Mouse (Mus musculus): ENCODE data around the gene Erp27. TPM values are rescaled to one million over a fixed set of nuclear protein-coding genes. Genes with fewer than 3 reads are reported as not detected.
"Not testable (repeated sequence)": the region's sequence is repeated elsewhere in the genome, so short reads cannot be mapped to it uniquely, and the experiment has no call there.

The Erp27 gene
- polyA plus RNA-seq (2015; fragmentation: Nextera tagmentation; extraction: Ambion mirVana): not detected in 2 replicates

- ATAC-seq (ENCODE audit: low FRiP score, low read depth): no peak
- no peaks in the 10 kb centered on the region for H3K4me1 ChIP-seq (replicated peaks)
- no peak within 1 kb of the TSS for H3K27ac ChIP-seq (replicated peaks)
- no peak within 1 kb of the TSS for H3K9ac ChIP-seq
- no peaks in the 10 kb centered on the region for H3K27me3 ChIP-seq
- WGBS: 88% methylated on average over 5 of the region's 5 CpGs
- no peaks in the 10 kb centered on the region for H3K36me3 ChIP-seq
- no peak within 1 kb of the TSS for H3K4me2 ChIP-seq
- H3K9me3 ChIP-seq: no peaks in the 10 kb centered on the region
- no peak within 1 kb of the TSS for H3K4me3 ChIP-seq
Measured at GRCm38 (mm10) chr6:136922080-136922479, at the start of gene Erp27. Erp27 (minus strand) TSS chr6:136922180.

- H3K9me3 ChIP-seq; H3K9ac ChIP-seq; H3K27ac ChIP-seq (replicated peaks); ATAC-seq (ENCODE audit: low FRiP score, low read depth); H3K4me2 ChIP-seq; H3K27me3 ChIP-seq; H3K36me3 ChIP-seq; H3K4me1 ChIP-seq (replicated peaks); H3K4me3 ChIP-seq: not testable (repeated sequence)
- WGBS: 51% methylated on average over 4 of the region's 4 CpGs
Measured at GRCm38 (mm10) chr6:136968877-136969276, 46.9 kb upstream of the Erp27 start.

- H3K27ac ChIP-seq (replicated peaks): no peak overlapping the region
- H3K9me3 ChIP-seq: no peaks in the 10 kb centered on the region
- 79% methylated on average over 4 of the region's 4 CpGs for WGBS
- no peak for ATAC-seq (ENCODE audit: low FRiP score, low read depth)
- no peak overlapping the region for H3K4me2 ChIP-seq
- H3K4me1 ChIP-seq (replicated peaks): no peaks in the 10 kb centered on the region
- H3K27me3 ChIP-seq: no peaks in the 10 kb centered on the region
- no peaks in the 10 kb centered on the region for H3K36me3 ChIP-seq
- no peak overlapping the region for H3K9ac ChIP-seq
- no peak overlapping the region for H3K4me3 ChIP-seq
Measured at GRCm38 (mm10) chr6:136967466-136967865, 45.5 kb upstream of the Erp27 start.

GRCm38 (mm10) chr6:136965912-136966311, 43.9 kb upstream of the Erp27 start:
- Histone ChIP-seq H3K4me2 (no peak overlapping the region), H3K4me1 (replicated peaks) (no peaks in the 10 kb centered on the region), H3K27ac (replicated peaks) (no peak overlapping the region), H3K4me3 (no peak overlapping the region), H3K36me3 (no peaks in the 10 kb centered on the region), H3K9ac (no peak overlapping the region), H3K27me3 (no peaks in the 10 kb centered on the region), H3K9me3 (no peaks in the 10 kb centered on the region)
- WGBS: 72% methylated on average over 10 of the region's 10 CpGs
- ATAC-seq (ENCODE audit: low FRiP score, low read depth): no peak

- no peaks in the 10 kb centered on the region for H3K36me3 ChIP-seq
- H3K9me3 ChIP-seq: no peaks in the 10 kb centered on the region
- no peak overlapping the region for H3K4me2 ChIP-seq
- WGBS: 70% methylated on average over 13 of the region's 13 CpGs
- no peaks in the 10 kb centered on the region for H3K27me3 ChIP-seq
- no peak for ATAC-seq (ENCODE audit: low FRiP score, low read depth)
- no peak overlapping the region for H3K27ac ChIP-seq (replicated peaks)
- no peak overlapping the region for H3K4me3 ChIP-seq
- no peak overlapping the region for H3K9ac ChIP-seq
- H3K4me1 ChIP-seq (replicated peaks): no peaks in the 10 kb centered on the region
Measured at GRCm38 (mm10) chr6:136964609-136965510, 42.9 kb upstream of the Erp27 start.

- H3K27me3 ChIP-seq: no peaks in the 10 kb centered on the region
- ATAC-seq (ENCODE audit: low FRiP score, low read depth): no peak
- no peak overlapping the region for H3K9ac ChIP-seq
Measured at GRCm38 (mm10) chr6:136962957-136963356, 41.0 kb upstream of the Erp27 start.

GRCm38 (mm10) chr6:136959131-136959530, 37.2 kb upstream of the Erp27 start:
- Histone ChIP-seq H3K9me3 (no peaks in the 10 kb centered on the region), H3K27me3 (no peaks in the 10 kb centered on the region), H3K36me3 (no peaks in the 10 kb centered on the region), H3K4me1 (replicated peaks) (no peaks in the 10 kb centered on the region), H3K27ac (replicated peaks) (no peak overlapping the region), H3K4me3 (no peak overlapping the region), H3K9ac (no peak overlapping the region), H3K4me2 (no peak overlapping the region)
- 73% methylated on average over 11 of the region's 11 CpGs for WGBS
- no peak for ATAC-seq (ENCODE audit: low FRiP score, low read depth)

More at GRCm38 (mm10) chr6:136962957-136963356, 41.0 kb upstream of the Erp27 start:
- H3K9me3 ChIP-seq: no peaks in the 10 kb centered on the region
- H3K4me2 ChIP-seq: no peak overlapping the region
- no peak overlapping the region for H3K27ac ChIP-seq (replicated peaks)
- no peaks in the 10 kb centered on the region for H3K36me3 ChIP-seq
- WGBS: 87% methylated on average over 11 of the region's 11 CpGs
- no peak overlapping the region for H3K4me3 ChIP-seq
- H3K4me1 ChIP-seq (replicated peaks): no peaks in the 10 kb centered on the region

GRCm38 (mm10) chr6:136957062-136957461, 35.1 kb upstream of the Erp27 start:
- WGBS: 42% methylated on average over 7 of the region's 7 CpGs

GRCm38 (mm10) chr6:136955240-136955639, 33.3 kb upstream of the Erp27 start:
- no peaks in the 10 kb centered on the region for H3K9me3 ChIP-seq
- no peaks in the 10 kb centered on the region for H3K36me3 ChIP-seq
- no peak overlapping the region for H3K9ac ChIP-seq
- H3K4me3 ChIP-seq: no peak overlapping the region
- no peak overlapping the region for H3K27ac ChIP-seq (replicated peaks)
- WGBS: 85% methylated on average over 3 of the region's 3 CpGs
- no peak for ATAC-seq (ENCODE audit: low FRiP score, low read depth)
- H3K27me3 ChIP-seq: no peaks in the 10 kb centered on the region
- no peak overlapping the region for H3K4me2 ChIP-seq
- H3K4me1 ChIP-seq (replicated peaks): no peaks in the 10 kb centered on the region

More at GRCm38 (mm10) chr6:136957062-136957461, 35.1 kb upstream of the Erp27 start:
- no peaks in the 10 kb centered on the region for H3K36me3 ChIP-seq
- ATAC-seq (ENCODE audit: low FRiP score, low read depth): no peak
- H3K27me3 ChIP-seq: no peaks in the 10 kb centered on the region
- no peak overlapping the region for H3K4me2 ChIP-seq
- no peak overlapping the region for H3K4me3 ChIP-seq
- H3K9ac ChIP-seq: no peak overlapping the region
- H3K27ac ChIP-seq (replicated peaks): no peak overlapping the region
- no peaks in the 10 kb centered on the region for H3K9me3 ChIP-seq
- H3K4me1 ChIP-seq (replicated peaks): no peaks in the 10 kb centered on the region

- Histone ChIP-seq H3K4me2 (no peak overlapping the region), H3K27ac (replicated peaks) (no peak overlapping the region), H3K4me3 (no peak overlapping the region), H3K36me3 (no peaks in the 10 kb centered on the region), H3K27me3 (no peaks in the 10 kb centered on the region), H3K9ac (no peak overlapping the region), H3K9me3 (no peaks in the 10 kb centered on the region), H3K4me1 (replicated peaks) (no peaks in the 10 kb centered on the region)
- no peak for ATAC-seq (ENCODE audit: low FRiP score, low read depth)
- WGBS: 93% methylated on average over 8 of the region's 8 CpGs
Measured at GRCm38 (mm10) chr6:136954715-136955114, 32.7 kb upstream of the Erp27 start.

- no peak for ATAC-seq (ENCODE audit: low FRiP score, low read depth)
- 81% methylated on average over 6 of the region's 6 CpGs for WGBS
- Histone ChIP-seq H3K36me3 (no peaks in the 10 kb centered on the region), H3K4me2 (no peak overlapping the region), H3K9ac (no peak overlapping the region), H3K9me3 (no peaks in the 10 kb centered on the region), H3K4me1 (replicated peaks) (no peaks in the 10 kb centered on the region), H3K27me3 (no peaks in the 10 kb centered on the region), H3K27ac (replicated peaks) (no peak overlapping the region), H3K4me3 (no peak overlapping the region)
Measured at GRCm38 (mm10) chr6:136954192-136954591, 32.2 kb upstream of the Erp27 start.

- 93% methylated on average over 9 of the region's 9 CpGs for WGBS
- H3K4me2 ChIP-seq: no peak overlapping the region
- no peaks in the 10 kb centered on the region for H3K36me3 ChIP-seq
- no peak for ATAC-seq (ENCODE audit: low FRiP score, low read depth)
- no peak overlapping the region for H3K27ac ChIP-seq (replicated peaks)
- H3K9ac ChIP-seq: no peak overlapping the region
- no peaks in the 10 kb centered on the region for H3K9me3 ChIP-seq
- no peaks in the 10 kb centered on the region for H3K27me3 ChIP-seq
- no peaks in the 10 kb centered on the region for H3K4me1 ChIP-seq (replicated peaks)
- no peak overlapping the region for H3K4me3 ChIP-seq
Measured at GRCm38 (mm10) chr6:136952930-136953329, 30.9 kb upstream of the Erp27 start.
